Mouse (Mus musculus) heart, adult 18-20 months (tissue): ENCODE measurements around the gene Cobll1. TPM values are rescaled to one million over a fixed set of nuclear protein-coding genes. Genes with fewer than 3 reads are reported as not detected.

Experiments used
- DNase-seq, 2 experiments: peaks; one replicate each; pipeline ENCODE4 v3.0.0; 2021 to 2022; ENCODE audit warnings: mixed read lengths in 1 of 2
- total RNA-seq, 2 experiments: library from RNA; stranded (reverse); gene quantifications; 2 replicates each; pipeline ENCODE4 v1.2.3; 2021

Cobll1 gene
- total RNA-seq, 2 experiments from 2014 or later: 53.6 to 62.6 TPM

- peak in 1 of 2 experiments; percentile 20 for DNase-seq
These were observed 2.1 kb downstream of the Cobll1 start for GRCm38 (mm10) chr2:65237116-65237515.

DNA sequence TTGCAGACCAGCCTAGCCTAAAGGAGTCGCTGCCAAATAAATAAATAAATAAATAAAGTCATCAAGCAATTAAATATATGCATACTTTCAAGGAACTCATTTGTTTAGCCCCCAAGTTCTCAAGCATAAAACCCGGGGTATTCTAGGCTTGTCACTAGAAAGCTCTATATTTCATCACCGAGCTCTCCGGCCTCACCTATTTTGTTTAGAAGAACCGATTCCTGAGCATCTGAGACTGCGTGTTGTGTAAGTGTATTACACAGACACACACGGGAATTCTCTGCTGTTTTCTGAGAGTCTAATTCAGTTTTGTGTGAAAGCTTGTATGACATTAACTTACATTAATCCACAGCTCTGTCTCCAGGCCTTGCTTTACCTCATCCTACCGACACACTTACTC lies 2.6 kb downstream of the Cobll1 start:
- no peak for DNase-seq

- DNase-seq: no peak
These were observed 6.3 kb downstream of the Cobll1 start for GRCm38 (mm10) chr2:65232756-65233535.

DNA sequence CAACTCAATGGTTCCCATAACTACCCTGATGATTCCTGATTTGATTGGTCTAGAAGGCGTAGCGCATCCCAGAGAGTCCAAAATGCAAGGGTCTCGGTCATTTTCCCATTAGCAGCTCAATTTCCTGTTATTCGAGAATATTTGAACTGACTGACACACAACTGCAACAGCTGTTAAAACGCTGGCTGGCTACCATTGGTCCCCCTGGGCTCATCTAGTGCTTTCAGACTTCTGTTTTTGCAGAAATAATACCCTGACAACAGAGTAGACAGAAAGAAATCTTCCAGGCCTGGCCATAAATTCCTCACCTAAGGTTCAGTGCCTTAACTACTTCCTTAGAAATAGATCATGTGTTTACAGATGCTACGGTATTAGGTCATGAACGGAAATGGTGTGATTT lies 10.8 kb downstream of the Cobll1 start:
- no peak for DNase-seq

DNA sequence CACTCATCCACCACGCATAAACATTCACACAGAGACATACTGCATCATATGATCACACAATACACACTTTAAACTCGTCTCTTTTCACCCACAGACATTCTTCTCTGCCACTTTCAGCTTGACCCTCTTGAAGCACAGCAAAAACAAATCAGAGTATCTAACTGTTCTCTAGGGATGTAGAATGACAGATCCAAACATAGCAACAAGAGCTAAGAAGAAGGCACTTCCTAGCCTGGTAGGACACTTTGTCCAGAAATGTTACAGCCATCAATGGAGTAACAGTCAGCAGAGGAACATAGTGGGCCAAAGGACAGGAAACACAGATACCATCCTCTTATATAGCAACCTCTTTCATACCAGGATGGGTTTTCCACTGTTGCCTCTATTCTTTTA lies 11.3 kb downstream of the Cobll1 start:
- peak in 1 of 2 experiments; percentile 31 for DNase-seq

- no peak for DNase-seq
These were observed 11.9 kb downstream of the Cobll1 start for GRCm38 (mm10) chr2:65227154-65227897.

- no peak for DNase-seq
These were observed 12.7 kb downstream of the Cobll1 start for GRCm38 (mm10) chr2:65226494-65226893.

GRCm38 (mm10) chr2:65223956-65224735 lies 15.1 kb downstream of the Cobll1 start:
- DNase-seq: no peak

- DNase-seq: peak; percentile 55 to 59
These were observed 16.2 kb downstream of the Cobll1 start for GRCm38 (mm10) chr2:65223012-65223411.

- peak in 1 of 2 experiments; percentile 3 for DNase-seq
These were observed 17.6 kb downstream of the Cobll1 start for GRCm38 (mm10) chr2:65221646-65222045.

DNA sequence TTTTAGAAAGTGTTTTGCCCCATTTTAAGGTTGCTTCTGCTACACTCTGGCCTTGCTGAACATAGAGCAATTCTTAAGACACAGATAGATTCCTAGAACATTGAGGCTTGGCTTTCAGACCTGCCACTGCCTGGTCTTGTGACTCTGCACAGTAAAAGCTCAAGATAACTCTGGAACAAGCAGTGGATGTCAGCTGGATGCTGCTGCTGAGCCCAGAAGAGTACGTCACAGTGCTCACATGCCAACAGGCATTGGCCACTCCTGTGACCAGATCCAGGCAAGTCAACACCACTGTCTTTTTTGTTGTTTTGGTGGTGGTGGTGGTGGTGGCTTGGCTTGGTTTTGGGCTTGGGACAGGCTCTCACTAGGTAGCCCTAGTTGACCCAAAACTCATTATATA lies 18.6 kb downstream of the Cobll1 start:
- peak; percentile 79 to 87 for DNase-seq

GRCm38 (mm10) chr2:65219375-65220135 lies 19.6 kb downstream of the Cobll1 start:
- DNase-seq: no peak

GRCm38 (mm10) chr2:65218318-65218717 lies 20.9 kb downstream of the Cobll1 start:
- peak; percentile 61 to 71 for DNase-seq

DNA sequence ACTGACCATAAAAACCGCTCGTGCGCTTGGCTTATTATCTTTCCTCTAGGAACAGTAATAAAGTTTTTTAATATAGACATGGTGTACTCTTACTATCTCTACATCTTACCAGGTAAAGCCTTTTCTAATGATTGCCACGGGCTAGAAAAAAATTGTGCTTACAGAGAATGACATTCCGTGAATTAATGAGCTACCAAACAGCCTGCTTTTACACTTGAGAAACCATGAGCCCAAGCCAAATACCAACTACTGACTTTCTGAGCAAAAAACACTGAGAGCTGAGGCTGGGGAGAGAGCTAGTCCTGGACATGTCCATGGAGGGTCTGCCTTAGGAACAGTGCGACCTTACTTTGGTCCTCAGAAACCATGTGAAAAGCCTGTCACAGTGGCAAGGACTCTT lies 21.5 kb downstream of the Cobll1 start:
- no peak for DNase-seq

GRCm38 (mm10) chr2:65216163-65216562 lies 23.0 kb downstream of the Cobll1 start:
- no peak for DNase-seq

- no peak for DNase-seq
These were observed 24.6 kb downstream of the Cobll1 start for GRCm38 (mm10) chr2:65214556-65214955.

- DNase-seq: no peak
These were observed 25.5 kb downstream of the Cobll1 start for GRCm38 (mm10) chr2:65213675-65214074.

GRCm38 (mm10) chr2:65211620-65212019 lies 27.6 kb downstream of the Cobll1 start:
- no peak for DNase-seq

- no peak for DNase-seq
These were observed 31.5 kb downstream of the Cobll1 start for GRCm38 (mm10) chr2:65207750-65208149.

DNA sequence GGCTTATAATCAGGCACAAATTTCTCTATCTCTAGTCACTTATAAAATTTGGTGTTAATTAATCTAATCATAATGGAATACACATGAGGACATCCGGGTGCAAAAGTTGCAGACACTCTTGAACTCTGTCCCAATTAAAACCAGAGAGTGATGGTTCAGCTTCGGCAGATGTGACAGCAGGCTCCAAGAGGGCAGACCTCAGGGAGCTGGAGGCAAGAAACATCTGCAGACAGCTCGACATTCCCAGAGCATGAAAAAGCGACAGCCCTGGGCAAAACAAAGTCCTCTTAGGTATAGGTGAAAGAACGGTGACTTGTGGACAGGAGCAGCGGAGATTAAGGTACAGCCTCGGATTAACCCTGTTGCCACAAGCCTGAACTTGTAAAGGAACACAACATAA lies 35.5 kb downstream of the Cobll1 start:
- DNase-seq: no peak

- no peak for DNase-seq
These were observed 39.5 kb downstream of the Cobll1 start for GRCm38 (mm10) chr2:65199706-65200105.

GRCm38 (mm10) chr2:65198605-65199004 lies 40.6 kb downstream of the Cobll1 start:
- no peak for DNase-seq
